Mouse (Mus musculus) C2C12 (cell line): ENCODE data around the gene Foxn1.

ENCODE experiments used
- CEBPB ChIP-seq: IDR thresholded peaks from one replicate; pipeline ENCODE4 v1.6.1; 2011; ENCODE audit warnings: low read depth, mild to moderate bottlenecking, control low read depth, moderate library complexity
- CTCF ChIP-seq: IDR thresholded peaks from one replicate; pipeline ENCODE4 v1.5.1; 2011; ENCODE audit not compliant: control insufficient read depth, insufficient read depth, insufficient read length
- MAX ChIP-seq: IDR thresholded peaks from one replicate; pipeline ENCODE4 v1.6.1; 2011; ENCODE audit warnings: mild to moderate bottlenecking, control low read depth

- TF ChIP-seq MAX (no peak), CTCF (no peak), CEBPB (no peak)
Observed at GRCm38 (mm10) chr11:78386508-78387043, at the start of gene Foxn1.
